Mouse (Mus musculus): ENCODE data around the gene Cadm2.

DNA sequence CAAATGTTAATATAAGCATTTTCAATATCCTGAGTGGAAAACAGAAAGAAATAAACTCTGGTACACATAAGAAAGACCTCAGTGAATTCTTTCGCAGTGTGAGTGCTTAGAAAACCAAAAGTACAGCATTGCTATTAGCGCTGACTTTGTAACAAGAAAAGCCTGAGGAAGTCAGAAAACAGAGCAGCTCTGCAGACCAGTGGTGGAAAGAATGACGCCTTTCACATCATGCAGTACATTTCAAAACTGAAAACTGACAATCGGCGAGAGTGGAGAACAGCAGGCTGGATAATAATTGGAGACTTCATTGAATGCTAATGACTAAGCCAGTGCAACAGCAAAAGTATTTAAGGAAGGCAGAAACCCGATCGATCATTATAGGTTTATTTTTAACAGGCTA, 138.2 kb downstream of the Cadm2 start:
- TF ChIP-seq CTCF (IDR thresholded peaks at IDR 0.05; ENCODE audit: control insufficient read depth, insufficient read depth, insufficient read length) (no peak), CEBPB (IDR thresholded peaks at IDR 0.05; ENCODE audit: low read depth) (no peak), MAX (IDR thresholded peaks at IDR 0.05) (no peak), MYOD1 (IDR thresholded peaks at IDR 0.05; ENCODE audit: control insufficient read depth, insufficient read length, low read depth) (no peak), MYOG (IDR thresholded peaks at IDR 0.05; ENCODE audit: control insufficient read depth, extremely low read depth, insufficient read length) (no peak), USF1 (IDR thresholded peaks at IDR 0.05; ENCODE audit: low read depth) (no peak), FOSL1 (IDR thresholded peaks at IDR 0.05; ENCODE audit: insufficient read depth, low read length, poor library complexity, severe bottlenecking) (no peak)

Data from C2C12 (cell line).